Mouse (Mus musculus) hindlimb bud, embryonic 11.5 days (tissue): ENCODE results near the gene Nfat5.

ENCODE experiments used
- DNase-seq: peaks from one replicate; pipeline ENCODE4 v3.0.0-alpha.2; 2012; ENCODE audit warnings: low read depth, low spot score; ENCODE audit errors: extremely low spot score

The Nfat5 gene

GRCm38 (mm10) chr8:107291171-107291601 is 2.1 kb upstream of the Nfat5 start:
- DNase-seq, result no peak

GRCm38 (mm10) chr8:107292119-107292927 is 947 bp upstream of the Nfat5 start:
- DNase-seq, result peak; percentile 18

GRCm38 (mm10) chr8:107293641-107294628 is 665 bp downstream of the Nfat5 start:
- DNase-seq, result no peak

GRCm38 (mm10) chr8:107295450-107295849 is 2.2 kb downstream of the Nfat5 start:
- no peak for DNase-seq

- no peak for DNase-seq
Measured at GRCm38 (mm10) chr8:107311876-107312275, 18.6 kb downstream of the Nfat5 start.

GRCm38 (mm10) chr8:107324142-107324541 is 30.9 kb downstream of the Nfat5 start:
- DNase-seq, result peak; percentile 87

GRCm38 (mm10) chr8:107329595-107329994 is 36.3 kb downstream of the Nfat5 start:
- DNase-seq, result no peak

- DNase-seq, result no peak
Measured at GRCm38 (mm10) chr8:107336480-107336879, 43.2 kb downstream of the Nfat5 start.

GRCm38 (mm10) chr8:107370311-107370710 is 77.0 kb downstream of the Nfat5 start:
- no peak for DNase-seq

GRCm38 (mm10) chr8:107377346-107377745 is 84.1 kb downstream of the Nfat5 start:
- DNase-seq, result no peak

GRCm38 (mm10) chr8:107380734-107381133 is 87.5 kb downstream of the Nfat5 start:
- DNase-seq, result no peak

- DNase-seq, result no peak
Measured at GRCm38 (mm10) chr8:107381666-107382065, 88.4 kb downstream of the Nfat5 start.

GRCm38 (mm10) chr8:107382898-107383297 is 89.6 kb downstream of the Nfat5 start:
- no peak for DNase-seq

GRCm38 (mm10) chr8:107384651-107385050 is 91.4 kb downstream of the Nfat5 start:
- DNase-seq, result no peak

GRCm38 (mm10) chr8:107385063-107385462 is 91.8 kb downstream of the Nfat5 start:
- no peak for DNase-seq

- no peak for DNase-seq
Measured at GRCm38 (mm10) chr8:107386171-107386570, 92.9 kb downstream of the Nfat5 start.

- no peak for DNase-seq
Measured at GRCm38 (mm10) chr8:107386642-107387041, 93.4 kb downstream of the Nfat5 start.

GRCm38 (mm10) chr8:107387861-107388260 is 94.6 kb downstream of the Nfat5 start:
- no peak for DNase-seq

GRCm38 (mm10) chr8:107389557-107389956 is 96.3 kb downstream of the Nfat5 start:
- no peak for DNase-seq

- DNase-seq, result no peak
Measured at GRCm38 (mm10) chr8:107390476-107391135, 97.3 kb downstream of the Nfat5 start.

GRCm38 (mm10) chr8:107391136-107391516 is 97.9 kb downstream of the Nfat5 start:
- DNase-seq, result no peak
